Mouse (Mus musculus): ENCODE measurements around the gene Gm1527.
"Not testable (repeated sequence)": the region's sequence is repeated elsewhere in the genome, so short reads cannot be mapped to it uniquely, and the experiment has no call there.

Gm1527 gene

DNA sequence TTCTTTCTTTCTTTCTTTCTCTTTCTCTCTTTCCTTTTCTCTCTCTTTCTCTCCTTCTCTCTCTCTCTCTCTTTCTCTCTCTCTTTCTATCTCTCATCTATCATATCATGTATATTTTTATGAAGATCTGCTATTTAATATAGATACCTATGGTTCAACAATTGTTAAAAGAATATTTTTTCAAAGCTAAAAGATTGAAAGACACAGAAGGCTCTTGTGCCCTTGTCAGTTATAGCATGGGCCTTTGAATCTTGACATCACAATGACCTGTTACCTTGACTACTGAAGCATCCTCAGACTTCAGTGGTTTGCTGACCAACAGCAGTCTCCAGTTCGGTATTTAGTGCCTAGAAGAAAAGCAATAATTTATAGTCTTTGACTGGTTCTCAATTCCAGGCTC lies at the start of gene Gm1527:
Gene Gm1527 (plus strand): TSS at position 301 of the 400 bp plus-strand sequence.
- in situ Hi-C loops (cut with MboI; ENCODE audit: low sequenced_read_pairs): no loop called here

DNA sequence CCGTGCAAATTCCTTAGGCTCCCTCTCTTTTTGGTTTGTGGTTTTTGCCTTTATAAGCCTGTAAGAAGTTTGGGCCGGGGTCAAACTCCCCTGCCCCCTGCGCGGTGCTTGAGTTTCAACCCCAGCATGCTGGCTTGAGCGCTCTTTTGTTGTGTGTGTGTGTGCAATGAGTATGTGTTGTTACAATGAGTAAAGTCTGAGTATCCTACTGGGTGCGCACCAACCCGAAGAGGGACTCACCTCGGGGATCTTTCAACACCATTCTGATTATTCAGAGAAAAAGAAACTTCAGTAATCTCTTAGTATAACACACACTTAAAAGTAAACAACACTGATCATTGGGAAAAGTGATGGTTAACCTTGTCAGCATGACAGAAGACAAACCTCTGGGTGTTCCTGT lies 49.2 kb upstream of the Gm1527 start:
- in situ Hi-C loops (cut with MboI; ENCODE audit: low sequenced_read_pairs): no loop called here

GRCm38 (mm10) chr3:28847115-28847514 lies 45.3 kb upstream of the Gm1527 start:
- in situ Hi-C loops (cut with MboI; ENCODE audit: low sequenced_read_pairs): no loop called here

DNA sequence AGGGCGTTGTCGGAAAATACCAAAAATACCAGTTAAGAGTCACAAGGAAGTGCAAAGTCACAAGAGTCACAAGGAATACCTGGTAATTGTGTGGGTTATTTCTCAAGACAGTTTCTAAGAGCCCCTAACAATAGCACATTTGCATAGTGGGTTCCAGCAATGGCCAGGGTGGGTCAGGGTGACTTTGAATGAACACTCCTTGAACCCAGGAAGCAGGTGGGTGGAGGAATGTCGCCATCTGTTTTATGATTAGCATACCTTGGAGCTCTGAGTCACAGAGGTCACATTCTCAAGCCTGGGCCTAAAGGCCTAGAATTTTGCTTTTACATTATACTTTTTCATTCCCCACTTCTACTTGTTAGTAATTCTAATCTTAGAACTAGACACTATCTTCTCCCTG lies 40.2 kb upstream of the Gm1527 start:
- in situ Hi-C loops (cut with MboI; ENCODE audit: low sequenced_read_pairs): not testable (repeated sequence)

DNA sequence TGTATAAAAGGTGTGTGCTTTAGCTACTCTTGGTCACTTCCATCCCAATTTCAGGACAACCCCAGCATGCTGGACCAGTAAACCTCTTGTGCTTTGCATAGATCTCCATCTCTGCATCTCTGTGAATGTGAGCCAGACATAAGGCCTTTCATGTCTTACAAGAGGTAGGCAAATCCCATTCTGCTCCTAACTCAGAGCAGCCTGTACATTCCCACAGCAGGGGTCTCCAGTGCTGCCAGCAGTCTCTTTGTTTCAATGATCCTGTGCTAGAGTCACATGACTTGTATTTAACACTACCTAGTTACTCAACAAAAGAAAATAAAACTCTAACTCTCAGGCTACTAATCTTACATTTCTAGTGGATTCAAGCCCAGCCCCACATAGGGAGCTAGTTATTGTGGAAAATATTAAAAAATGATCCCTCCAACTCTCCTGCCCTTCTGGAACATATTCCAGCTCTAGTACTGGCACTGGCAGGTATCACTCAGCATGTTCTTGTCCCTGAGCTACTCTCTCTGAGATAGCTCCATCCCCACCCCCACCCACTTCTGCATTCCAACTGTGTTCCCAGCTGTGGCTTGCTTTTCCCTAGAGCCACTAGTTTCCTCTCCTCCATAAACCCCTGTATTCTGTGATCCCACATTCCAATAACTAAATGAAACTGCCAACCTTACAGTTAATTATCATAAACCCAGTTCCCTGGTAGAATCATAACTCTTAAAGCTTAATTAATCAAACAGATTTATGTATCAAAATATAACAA lies 32.6 kb upstream of the Gm1527 start:
- in situ Hi-C loops (cut with MboI; ENCODE audit: low sequenced_read_pairs): not testable (repeated sequence)

- in situ Hi-C loops (cut with MboI; ENCODE audit: low sequenced_read_pairs): not testable (repeated sequence)
Measured at GRCm38 (mm10) chr3:28896966-28897365, 4.5 kb downstream of the Gm1527 start.

- in situ Hi-C loops (cut with MboI; ENCODE audit: low sequenced_read_pairs): no loop called here
Measured at GRCm38 (mm10) chr3:28965931-28966330, 73.5 kb downstream of the Gm1527 start.

GRCm38 (mm10) chr3:28968851-28969250 lies 76.4 kb downstream of the Gm1527 start:
- in situ Hi-C loops (cut with MboI; ENCODE audit: low sequenced_read_pairs): no loop called here
